Mouse (Mus musculus): ENCODE measurements around the gene Kcnc1. TPM values are rescaled to one million over a fixed set of nuclear protein-coding genes. Genes with fewer than 3 reads are reported as not detected.

Kcnc1 gene
- polyA plus RNA-seq, 1 experiment = 0.34 TPM

DNA sequence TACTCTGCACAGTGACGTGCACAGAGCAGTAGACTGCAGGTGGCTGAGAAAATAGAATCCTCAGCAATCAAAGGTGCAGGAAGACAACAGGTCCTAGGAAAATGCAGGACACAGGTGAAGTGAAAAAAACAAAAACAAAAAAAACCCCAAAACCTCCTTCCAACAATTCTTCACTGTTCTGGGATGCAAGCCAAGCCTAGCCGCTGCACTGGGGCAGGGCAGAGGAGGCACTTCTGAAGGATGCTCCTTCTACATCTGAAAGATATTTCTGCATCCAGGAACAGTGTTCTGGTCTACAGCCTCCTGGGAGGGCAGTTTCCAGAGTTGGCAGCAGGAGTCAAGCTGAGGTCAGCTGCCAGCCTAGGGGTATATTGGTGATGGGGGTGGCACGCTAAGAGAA, 61.6 kb downstream of the Kcnc1 start:
- TF ChIP-seq CTCF (IDR thresholded peaks at IDR 0.05; ENCODE audit: extremely low read depth, insufficient read length, insufficient replicate concordance, low read depth, low read length) = no peak
- TF ChIP-seq POLR2A (IDR thresholded peaks at IDR 0.05; ENCODE audit: low read depth, low read length) = no peak
- Histone ChIP-seq H3K36me3 (ENCODE audit: control insufficient read depth, insufficient read depth, low read length) (no peaks in the 10 kb centered on the region), H3K4me3 (ENCODE audit: low read depth, low read length) (no peak overlapping the region), H3K27me3 (ENCODE audit: control insufficient read depth, insufficient read depth, low read length) (no peaks in the 10 kb centered on the region), H3K4me1 (ENCODE audit: control insufficient read depth, insufficient read depth, insufficient read length, low read length) (no peaks in the 10 kb centered on the region), H3K27ac (ENCODE audit: insufficient read depth, low read depth, low read length) (no peak overlapping the region)
- WGBS = 47% methylated on average over 3 of the region's 3 CpGs

DNA sequence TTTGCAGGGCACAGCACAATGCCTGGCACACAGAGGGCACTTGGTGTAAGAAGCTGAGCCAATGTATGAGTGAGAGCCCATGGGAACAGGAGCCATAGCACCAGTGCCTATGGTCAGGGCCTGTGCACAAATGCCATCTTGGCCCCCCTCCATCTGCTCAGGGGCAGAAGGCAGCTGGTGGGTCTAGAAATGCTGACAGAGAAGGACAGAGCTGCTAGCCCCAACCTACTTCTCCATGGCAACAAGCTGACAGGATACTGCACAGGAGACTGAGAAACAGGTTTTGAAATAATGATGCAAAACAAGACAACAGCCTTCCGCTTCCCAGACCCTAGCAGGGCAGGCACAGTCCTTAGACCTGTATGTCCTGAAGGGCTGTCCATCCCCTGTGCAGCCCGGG, 62.9 kb downstream of the Kcnc1 start:
- Histone ChIP-seq H3K4me3 (ENCODE audit: low read depth, low read length) (no peak overlapping the region), H3K4me1 (ENCODE audit: control insufficient read depth, insufficient read depth, insufficient read length, low read length) (peaks cover 7% of the 10 kb centered on the region; the same call in 1 of the 2 replicates), H3K27ac (ENCODE audit: insufficient read depth, low read depth, low read length) (no peak overlapping the region), H3K36me3 (ENCODE audit: control insufficient read depth, insufficient read depth, low read length) (no peaks in the 10 kb centered on the region), H3K27me3 (ENCODE audit: control insufficient read depth, insufficient read depth, low read length) (no peaks in the 10 kb centered on the region)
- 53% methylated on average over 2 of the region's 2 CpGs for WGBS
- TF ChIP-seq POLR2A (IDR thresholded peaks at IDR 0.05; ENCODE audit: low read depth, low read length) (no peak), CTCF (IDR thresholded peaks at IDR 0.05; ENCODE audit: extremely low read depth, insufficient read length, insufficient replicate concordance, low read depth, low read length) (no peak)

DNA sequence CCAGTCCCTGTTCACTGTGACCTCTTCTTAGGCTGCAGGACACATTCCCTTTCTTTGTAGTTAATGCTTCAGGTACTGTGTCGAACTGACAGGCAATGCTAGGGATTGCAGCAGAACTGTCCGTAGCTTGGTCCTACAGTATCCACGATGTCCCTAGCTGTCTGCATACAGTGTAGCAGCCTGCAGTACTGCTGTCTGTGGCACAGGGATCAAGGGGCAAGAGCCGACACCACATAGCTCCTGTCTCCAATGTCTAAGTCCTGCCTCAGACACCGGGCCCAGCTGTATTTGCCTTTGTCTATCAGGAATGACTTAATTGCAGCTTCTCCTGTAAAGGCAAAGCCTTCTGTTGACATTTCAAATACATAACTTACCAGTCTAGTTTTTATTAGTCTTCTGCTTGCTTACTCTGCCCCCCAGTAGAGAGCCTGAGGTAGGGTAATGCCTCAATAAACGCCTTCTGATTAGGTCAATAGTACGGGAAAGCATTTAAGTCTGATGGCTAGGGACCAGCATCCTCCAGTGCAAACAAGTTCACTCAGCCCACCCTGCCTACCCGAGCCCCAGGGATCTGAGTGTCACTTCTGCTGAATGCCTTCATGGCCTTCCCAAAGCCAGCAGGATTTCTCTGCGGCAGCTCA, 63.4 kb downstream of the Kcnc1 start:
- H3K27ac ChIP-seq (ENCODE audit: insufficient read depth, low read depth, low read length) = no peak overlapping the region
- peaks cover 7% of the 10 kb centered on the region; the same call in 1 of the 2 replicates for H3K4me1 ChIP-seq (ENCODE audit: control insufficient read depth, insufficient read depth, insufficient read length, low read length)
- WGBS = 31% methylated on average over 9 of the region's 9 CpGs
- no peaks in the 10 kb centered on the region for H3K27me3 ChIP-seq (ENCODE audit: control insufficient read depth, insufficient read depth, low read length)
- H3K36me3 ChIP-seq (ENCODE audit: control insufficient read depth, insufficient read depth, low read length) = no peaks in the 10 kb centered on the region
- no peak for TF ChIP-seq POLR2A (IDR thresholded peaks at IDR 0.05; ENCODE audit: low read depth, low read length)
- no peak for TF ChIP-seq CTCF (IDR thresholded peaks at IDR 0.05; ENCODE audit: extremely low read depth, insufficient read length, insufficient replicate concordance, low read depth, low read length)
- no peak overlapping the region for H3K4me3 ChIP-seq (ENCODE audit: low read depth, low read length)

DNA sequence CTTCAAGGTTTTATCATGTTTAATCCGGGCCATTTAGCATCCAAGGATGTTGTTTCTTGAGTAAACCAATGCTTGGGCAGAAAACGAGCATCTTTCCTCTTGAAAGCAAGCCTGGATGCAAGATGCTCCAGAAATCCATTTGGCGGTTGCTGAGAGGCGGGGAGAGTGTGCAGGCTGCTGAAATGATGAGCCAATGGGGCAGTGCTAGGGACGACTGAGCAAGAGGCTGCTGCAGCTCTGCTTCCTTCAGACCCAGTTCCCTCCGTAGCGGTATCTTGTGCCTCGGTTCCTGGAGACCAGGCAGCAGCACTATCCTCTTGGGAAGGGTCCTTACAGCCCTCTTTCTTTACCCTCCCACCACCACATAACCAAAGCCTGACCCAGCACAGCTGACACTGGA, 66.0 kb downstream of the Kcnc1 start:
- TF ChIP-seq CTCF (IDR thresholded peaks at IDR 0.05; ENCODE audit: extremely low read depth, insufficient read length, insufficient replicate concordance, low read depth, low read length) (no peak), POLR2A (IDR thresholded peaks at IDR 0.05; ENCODE audit: low read depth, low read length) (no peak)
- H3K27me3 ChIP-seq (ENCODE audit: control insufficient read depth, insufficient read depth, low read length) = no peaks in the 10 kb centered on the region
- 88% methylated on average over 8 of the region's 8 CpGs for WGBS

DNA sequence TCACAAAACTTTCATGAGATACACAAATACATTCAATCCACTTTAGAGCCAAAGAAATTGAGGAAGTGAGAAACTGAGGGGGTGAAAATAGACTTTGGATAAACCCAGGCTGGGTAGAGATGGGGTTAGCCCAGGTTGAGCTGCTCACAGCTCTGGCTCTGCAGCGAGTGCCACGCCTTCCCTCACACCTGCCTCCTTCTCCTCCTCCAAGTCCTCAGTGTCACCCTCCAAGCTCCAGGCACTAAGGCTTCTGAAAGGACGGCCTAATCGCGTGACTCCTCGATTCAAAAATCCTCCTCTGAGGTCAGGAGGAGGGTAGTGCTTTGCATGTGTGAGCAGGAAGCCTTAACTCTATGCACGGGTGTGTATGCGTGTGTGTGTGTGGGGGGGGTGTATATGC, 66.8 kb downstream of the Kcnc1 start:
- TF ChIP-seq POLR2A (IDR thresholded peaks at IDR 0.05; ENCODE audit: low read depth, low read length) (no peak), CTCF (IDR thresholded peaks at IDR 0.05; ENCODE audit: extremely low read depth, insufficient read length, insufficient replicate concordance, low read depth, low read length) (no peak)
- H3K4me3 ChIP-seq (ENCODE audit: low read depth, low read length) = no peak overlapping the region
- H3K36me3 ChIP-seq (ENCODE audit: control insufficient read depth, insufficient read depth, low read length) = no peaks in the 10 kb centered on the region
- no peaks in the 10 kb centered on the region for H3K27me3 ChIP-seq (ENCODE audit: control insufficient read depth, insufficient read depth, low read length)
- no peak overlapping the region for H3K27ac ChIP-seq (ENCODE audit: insufficient read depth, low read depth, low read length)
- H3K4me1 ChIP-seq (ENCODE audit: control insufficient read depth, insufficient read depth, insufficient read length, low read length) = peaks cover 7% of the 10 kb centered on the region; the same call in 1 of the 2 replicates
- WGBS = 28% methylated on average over 8 of the region's 8 CpGs

More for the DNA sequence above, 66.0 kb downstream of the Kcnc1 start:
- H3K4me3 ChIP-seq (ENCODE audit: low read depth, low read length) = no peak overlapping the region
- H3K4me1 ChIP-seq (ENCODE audit: control insufficient read depth, insufficient read depth, insufficient read length, low read length) = peaks cover 7% of the 10 kb centered on the region; the same call in 1 of the 2 replicates
- H3K27ac ChIP-seq (ENCODE audit: insufficient read depth, low read depth, low read length) = no peak overlapping the region
- H3K36me3 ChIP-seq (ENCODE audit: control insufficient read depth, insufficient read depth, low read length) = no peaks in the 10 kb centered on the region

DNA sequence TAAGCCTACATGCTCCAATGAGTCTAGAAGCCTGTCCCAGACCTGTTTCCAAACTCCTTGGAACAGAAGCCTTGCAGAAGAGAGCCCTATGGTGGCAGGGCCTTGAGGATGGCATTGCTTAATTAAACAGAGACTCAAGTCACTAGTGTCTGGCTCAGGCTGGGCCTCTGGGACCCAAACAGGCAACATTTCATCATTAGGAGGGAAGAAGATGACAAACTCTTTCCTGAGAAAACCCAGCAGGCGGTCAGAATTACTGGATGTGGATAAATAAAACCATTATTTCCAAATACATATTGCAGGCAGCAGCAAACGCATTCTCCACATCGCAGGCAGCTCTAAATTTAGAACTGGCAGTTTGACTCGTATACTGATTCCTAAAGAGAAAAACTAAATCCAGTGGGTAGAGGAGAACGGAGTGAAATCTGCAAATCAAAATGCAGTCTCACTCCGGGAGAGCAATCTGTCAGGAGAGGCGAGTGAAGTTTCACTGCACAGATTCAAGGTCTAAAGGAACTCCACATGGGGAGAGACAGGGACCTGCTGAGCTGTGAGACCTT, 70.2 kb downstream of the Kcnc1 start:
- TF ChIP-seq POLR2A (IDR thresholded peaks at IDR 0.05; ENCODE audit: low read depth, low read length) (no peak), CTCF (IDR thresholded peaks at IDR 0.05; ENCODE audit: extremely low read depth, insufficient read length, insufficient replicate concordance, low read depth, low read length) (no peak)
- Histone ChIP-seq H3K36me3 (ENCODE audit: control insufficient read depth, insufficient read depth, low read length) (no peaks in the 10 kb centered on the region), H3K4me1 (ENCODE audit: control insufficient read depth, insufficient read depth, insufficient read length, low read length) (peaks cover 9% of the 10 kb centered on the region; the same call in 1 of the 2 replicates), H3K27me3 (ENCODE audit: control insufficient read depth, insufficient read depth, low read length) (no peaks in the 10 kb centered on the region), H3K4me3 (ENCODE audit: low read depth, low read length) (no peak overlapping the region), H3K27ac (ENCODE audit: insufficient read depth, low read depth, low read length) (no peak overlapping the region)
- 77% methylated on average over 7 of the region's 7 CpGs for WGBS

DNA sequence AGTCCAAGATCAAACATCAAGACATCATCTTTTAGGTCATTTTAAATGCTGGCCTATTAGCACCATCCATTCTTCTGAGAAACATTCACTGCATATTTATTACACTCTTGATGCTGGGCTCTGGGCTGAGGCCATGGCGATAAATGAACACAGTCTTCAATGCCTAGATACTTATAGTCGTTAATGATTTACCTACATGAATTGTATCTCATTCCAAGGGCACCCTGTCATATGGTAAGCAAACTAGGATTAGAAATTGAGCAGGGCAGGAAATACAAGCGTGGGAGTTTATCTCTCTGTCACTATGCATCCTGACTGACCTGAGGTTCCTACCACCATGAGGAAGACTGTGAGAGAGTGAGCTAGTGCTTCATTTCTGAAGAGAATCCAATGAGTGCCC, 73.2 kb downstream of the Kcnc1 start:
- WGBS = 37% methylated on average over 3 of the region's 3 CpGs
- TF ChIP-seq POLR2A (IDR thresholded peaks at IDR 0.05; ENCODE audit: low read depth, low read length) = no peak
- no peak for TF ChIP-seq CTCF (IDR thresholded peaks at IDR 0.05; ENCODE audit: extremely low read depth, insufficient read length, insufficient replicate concordance, low read depth, low read length)
- no peak overlapping the region for H3K4me3 ChIP-seq (ENCODE audit: low read depth, low read length)
- H3K36me3 ChIP-seq (ENCODE audit: control insufficient read depth, insufficient read depth, low read length) = no peaks in the 10 kb centered on the region
- H3K27ac ChIP-seq (ENCODE audit: insufficient read depth, low read depth, low read length) = no peak overlapping the region
- no peaks in the 10 kb centered on the region for H3K27me3 ChIP-seq (ENCODE audit: control insufficient read depth, insufficient read depth, low read length)
- H3K4me1 ChIP-seq (ENCODE audit: control insufficient read depth, insufficient read depth, insufficient read length, low read length) = peaks cover 3% of the 10 kb centered on the region; the same call in 1 of the 2 replicates
